27 mouse cellular contexts compared by ENCODE assay signal in genomic region chrX:102302476-102302875, GRCm38 (mm10). TPM values are rescaled to one million over a fixed set of nuclear protein-coding genes. Genes with fewer than 3 reads are reported as not detected.
DNase-seq lines count a peak whose midpoint lies in the region; ATAC-seq lines count a peak whose summit lies in the region.
"Had no signal": no experiment of that assay in that cellular context is flagged by ENCODE, and none has a peak within 500 bp of the region (broad histone marks: within the 10 kb centered on the region; RNA-seq: fewer than 3 reads in every experiment).

No protein-coding gene starts in this region.

- no peaks in the 10 kb centered on the region for H3K9me3 ChIP-seq in kidney, embryonic 14.5 days (ENCODE audit: control insufficient read depth, low read length)
- no peaks in the 10 kb centered on the region for H3K9me3 ChIP-seq in forebrain, embryonic 15.5 days
- H3K9me3 ChIP-seq: embryonic facial prominence, embryonic 12.5 days; heart, embryonic 15.5 days had no signal

- no peaks in the 10 kb centered on the region; the same call in 1 of the 2 replicates for H3K27me3 ChIP-seq in kidney, embryonic 14.5 days (ENCODE audit: control insufficient read depth, insufficient read depth, low read length)
- no peaks in the 10 kb centered on the region for H3K27me3 ChIP-seq in forebrain, embryonic 15.5 days

- WGBS in kidney, embryonic 14.5 days: 58% methylated on average over 3 of the region's 3 CpGs
- 46% methylated on average over 3 of the region's 3 CpGs for WGBS in forebrain, embryonic 15.5 days

- H3K27ac ChIP-seq in kidney, embryonic 14.5 days (ENCODE audit: low read depth, low read length): no peak overlapping the region
- H3K27ac ChIP-seq in forebrain, embryonic 15.5 days (replicated peaks): no peak overlapping the region
- H3K27ac ChIP-seq: embryonic facial prominence, embryonic 12.5 days; heart, adult 2 months; heart, embryonic 15.5 days; macrophage; stomach, postnatal 0 days had no signal

- no peak for DNase-seq in kidney, postnatal 25 days
- DNase-seq in R1 (ENCODE audit: low read depth, low spot score): peak; percentile 31
- peak; percentile 21 for DNase-seq in embryo, embryonic 9.5 days (ENCODE audit: extremely low spot score)
- peak; percentile 60 for DNase-seq in yolk sac, embryonic 10.5 days (ENCODE audit: low spot score)
- DNase-seq in cerebellum, postnatal 14 days: no peak
- DNase-seq: adrenal gland, postnatal 10 days; cerebellum, adult 18-20 months; cerebellum, postnatal 25 days; gastrocnemius, postnatal 25 days; heart, adult 2 months; heart, postnatal 36 days; kidney, postnatal 10 days; left cerebral cortex, postnatal 4 days; right cerebral cortex, postnatal 14 days; thymus, adult 2 months; thymus, postnatal 4 days had no signal

- no peak overlapping the region for H3K4me2 ChIP-seq in kidney, embryonic 14.5 days (replicated peaks; ENCODE audit: low read depth, low read length)
- no peak overlapping the region for H3K4me2 ChIP-seq in forebrain, embryonic 15.5 days (replicated peaks)
- H3K4me2 ChIP-seq: embryonic facial prominence, embryonic 12.5 days; heart, embryonic 15.5 days had no signal

- no peak overlapping the region for H3K4me3 ChIP-seq in kidney, embryonic 14.5 days (ENCODE audit: low read length)
- no peak overlapping the region for H3K4me3 ChIP-seq in forebrain, embryonic 15.5 days
- H3K4me3 ChIP-seq: embryonic facial prominence, embryonic 12.5 days; erythroblast, embryonic 14.5 days; heart, adult 2 months; heart, embryonic 15.5 days had no signal

- ATAC-seq in kidney, embryonic 14.5 days (ENCODE audit: low FRiP score, low TSS enrichment): peak; percentile 16; the same call in 1 of the 2 replicates
- no peak for ATAC-seq in forebrain, embryonic 15.5 days (replicated peaks)
- ATAC-seq: forebrain, embryonic 16.5 days; hindbrain, embryonic 16.5 days; intestine, postnatal 0 days had no signal

- no peak overlapping the region for H3K9ac ChIP-seq in kidney, embryonic 14.5 days (ENCODE audit: low read depth, low read length)
- H3K9ac ChIP-seq in forebrain, embryonic 15.5 days (replicated peaks): no peak overlapping the region
- H3K9ac ChIP-seq: embryonic facial prominence, embryonic 12.5 days; heart, embryonic 15.5 days had no signal

- H3K4me1 ChIP-seq in kidney, embryonic 14.5 days (ENCODE audit: control insufficient read depth, insufficient read depth, low read length): no peaks in the 10 kb centered on the region
- H3K4me1 ChIP-seq in forebrain, embryonic 15.5 days: no peaks in the 10 kb centered on the region

- no peaks in the 10 kb centered on the region for H3K36me3 ChIP-seq in kidney, embryonic 14.5 days (ENCODE audit: control insufficient read depth, insufficient read depth, low read length)
- H3K36me3 ChIP-seq in forebrain, embryonic 15.5 days: no peaks in the 10 kb centered on the region
- H3K36me3 ChIP-seq: embryonic facial prominence, embryonic 12.5 days; heart, embryonic 15.5 days had no signal

RNA-seq across cellular contexts. Expression of gene Cited1, which starts 50.5 kb away (rescaled TPM):
- polyA plus RNA-seq in kidney, embryonic 14.5 days (2014; fragmentation: Nextera tagmentation; extraction: Ambion mirVana): 167 and 188 TPM in 2 replicates
- 7.0 and 8.7 TPM in 2 replicates for polyA plus RNA-seq in forebrain, embryonic 15.5 days (2015; fragmentation: Nextera tagmentation; extraction: Ambion mirVana)
- polyA plus RNA-seq: liver, adult 2 months; macrophage had no signal

Comparison
In these comparisons a context has a peak if more than half of its experiments do, and no peak if none do; other contexts are left out.
1. DNase-seq: peak in R1 (single experiment), embryo, embryonic 9.5 days (single experiment) and yolk sac, embryonic 10.5 days (single experiment); none in kidney, postnatal 25 days (0 of 2) and cerebellum, postnatal 14 days (0 of 2).
2. RNA of gene Cited1, which starts 50.5 kb away (polyA plus RNA-seq): 167 to 188 TPM in kidney, embryonic 14.5 days; 7.0 to 8.7 TPM in forebrain, embryonic 15.5 days; every median in the first group is over 10 times any median in the second.